8 mouse cellular contexts compared by ENCODE assay signal in the genomic region with DNA sequence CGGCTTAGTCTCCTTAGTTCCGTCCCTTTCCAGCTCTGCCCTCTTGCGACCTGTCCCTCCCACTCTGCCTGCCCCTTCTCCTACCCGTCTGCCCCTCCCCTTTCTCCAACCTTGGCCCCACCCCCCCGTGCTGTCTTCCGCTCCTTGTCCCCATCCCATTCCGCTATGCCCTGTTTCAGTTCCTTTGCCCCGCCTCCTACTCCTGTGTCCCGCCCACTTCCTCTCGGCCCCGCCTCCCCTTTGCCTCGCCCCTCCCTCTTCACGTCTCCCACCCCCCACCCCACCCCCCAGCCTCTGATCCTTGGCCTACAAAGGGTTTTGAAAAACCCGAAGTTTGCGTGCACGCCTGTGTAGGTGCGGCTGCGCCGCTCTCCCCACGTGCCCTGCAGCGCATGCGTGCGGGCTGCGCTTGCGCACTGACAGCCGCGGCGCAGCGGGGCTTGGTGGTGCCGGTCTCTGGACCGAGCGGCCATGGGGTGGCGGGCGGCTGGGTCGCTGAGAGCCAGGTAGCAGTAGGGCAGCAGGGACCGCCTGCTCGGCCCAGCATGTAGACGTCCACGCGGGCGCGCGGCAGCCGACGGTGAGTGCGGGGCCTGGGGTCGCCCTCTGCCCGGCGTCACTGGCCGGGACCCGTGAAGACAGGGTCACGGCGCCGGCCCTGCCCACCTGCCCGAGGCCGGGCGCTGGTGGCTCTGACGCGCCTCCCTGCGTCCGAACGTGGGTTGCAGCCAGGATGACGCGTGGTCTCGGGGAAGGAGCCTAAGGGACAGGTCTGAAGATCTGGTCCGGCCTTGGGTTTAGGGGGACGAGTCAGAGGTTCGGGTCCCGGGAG. TPM values are rescaled to one million over a fixed set of nuclear protein-coding genes. Genes with fewer than 3 reads are reported as not detected.
DNase-seq lines count a peak whose midpoint lies in the region; ATAC-seq lines count a peak whose summit lies in the region.

No protein-coding gene starts in this region.

- peak overlapping the region; percentile 54 for H3K4me2 ChIP-seq in hindbrain, embryonic 14.5 days (replicated peaks)

- WGBS in hindbrain, embryonic 14.5 days: 1% methylated on average over 66 of the region's 69 CpGs

- peaks cover 21% of the 10 kb centered on the region for H3K4me1 ChIP-seq in hindbrain, embryonic 14.5 days (replicated peaks; ENCODE audit: control insufficient read depth, insufficient read depth, low read length)

- peak overlapping the region; percentile 78 for H3K4me3 ChIP-seq in hindbrain, embryonic 14.5 days (replicated peaks; ENCODE audit: low read length)

- peaks cover 28% of the 10 kb centered on the region for H3K36me3 ChIP-seq in hindbrain, embryonic 14.5 days (replicated peaks; ENCODE audit: control insufficient read depth, insufficient read depth)

- H3K9ac ChIP-seq in hindbrain, embryonic 14.5 days: peak overlapping the region; percentile 79

- H3K27ac ChIP-seq in hindbrain, embryonic 14.5 days: peak overlapping the region; percentile 87

- no peaks in the 10 kb centered on the region for H3K27me3 ChIP-seq in hindbrain, embryonic 14.5 days (ENCODE audit: control insufficient read depth, insufficient read depth, low read length)

- no peaks in the 10 kb centered on the region for H3K9me3 ChIP-seq in hindbrain, embryonic 14.5 days (ENCODE audit: control insufficient read depth, low read length)

- ATAC-seq in hindbrain, embryonic 14.5 days (ENCODE audit: low FRiP score): peak; percentile 97

- peak; percentile 99 for DNase-seq in R1 (ENCODE audit: low read depth, low spot score)
- DNase-seq in cerebellum, postnatal 25 days: peak; percentile 96
- peak; percentile 79 to 87 for DNase-seq in frontal cortex, postnatal 25 days (ENCODE audit: low spot score in 2 of 2)
- peak; percentile 94 for DNase-seq in hindbrain, embryonic 14.5 days (ENCODE audit: low spot score)
- peak; percentile 92 to 93 for DNase-seq in layer of hippocampus, postnatal 36 days
- peak; percentile 98 for DNase-seq in lung, postnatal 36 days
- peak; percentile 98 for DNase-seq in retina, postnatal 1 day
- DNase-seq in urinary bladder, adult 18-20 months (ENCODE audit: low spot score in 2 of 2): peak; percentile 96 to 97

RNA-seq across cellular contexts. Expression of a gene that starts 1.4 kb away (rescaled TPM):
- polyA plus RNA-seq in hindbrain, embryonic 14.5 days (2014; fragmentation: Nextera tagmentation; extraction: Ambion mirVana): 82.9 and 92.1 TPM in 2 replicates
- total RNA-seq in layer of hippocampus, postnatal 36 days (2021): 10 to 100 TPM; 65.8 to 71.5 TPM

RNA-seq across cellular contexts. Expression of a gene that starts 37.6 kb away (rescaled TPM):
- polyA plus RNA-seq in hindbrain, embryonic 14.5 days (2014; fragmentation: Nextera tagmentation; extraction: Ambion mirVana): 19.9 and 23.6 TPM in 2 replicates
- 10 to 100 TPM; 40.1 to 41.0 TPM for total RNA-seq in layer of hippocampus, postnatal 36 days (2021)

Comparison
In these comparisons a context has a peak if more than half of its experiments do, and no peak if none do; other contexts are left out.
1. Peak in every context shown above with its lines: DNase-seq, ATAC-seq, H3K4me3 ChIP-seq and H3K27ac ChIP-seq.